Mouse (Mus musculus): ENCODE measurements at regions not wholly inside any gene's neighbourhood (a gene's known extent, or its start where the extent isn't known, plus 50 kb on each side); places are given as distances from the start of the nearest gene placed in this dataset.

- no peak for DNase-seq
Observed at GRCm38 (mm10) chr12:99097618-99098066, 177.3 kb downstream of the Ttc8 start.

GRCm38 (mm10) chr12:99099881-99100280 is 179.5 kb downstream of the Ttc8 start:
- DNase-seq, result no peak

GRCm38 (mm10) chr12:99108616-99109015 is 188.2 kb downstream of the Ttc8 start:
- peak; percentile 28 to 32 for DNase-seq

- DNase-seq, result no peak
Observed at GRCm38 (mm10) chr12:99113781-99114180, 193.4 kb downstream of the Ttc8 start.

GRCm38 (mm10) chr12:99116491-99116890 is 196.1 kb downstream of the Ttc8 start:
- DNase-seq, result no peak

- no peak for DNase-seq
Observed at GRCm38 (mm10) chr12:99118381-99119115, 198.2 kb downstream of the Ttc8 start.

GRCm38 (mm10) chr12:99119966-99120365 is 199.6 kb downstream of the Ttc8 start:
- no peak for DNase-seq

- DNase-seq, result peak; percentile 27 to 30
Observed at GRCm38 (mm10) chr12:99123611-99124495, 203.5 kb downstream of the Ttc8 start.

- DNase-seq, result no peak
Observed at GRCm38 (mm10) chr12:99126129-99126528, 205.8 kb downstream of the Ttc8 start.

Data from cerebellum, postnatal 36 days (tissue).